Mouse (Mus musculus): ENCODE measurements at regions not wholly inside any gene's neighbourhood (a gene's known extent, or its start where the extent isn't known, plus 50 kb on each side); places are given as distances from the start of the nearest gene placed in this dataset.

DNA sequence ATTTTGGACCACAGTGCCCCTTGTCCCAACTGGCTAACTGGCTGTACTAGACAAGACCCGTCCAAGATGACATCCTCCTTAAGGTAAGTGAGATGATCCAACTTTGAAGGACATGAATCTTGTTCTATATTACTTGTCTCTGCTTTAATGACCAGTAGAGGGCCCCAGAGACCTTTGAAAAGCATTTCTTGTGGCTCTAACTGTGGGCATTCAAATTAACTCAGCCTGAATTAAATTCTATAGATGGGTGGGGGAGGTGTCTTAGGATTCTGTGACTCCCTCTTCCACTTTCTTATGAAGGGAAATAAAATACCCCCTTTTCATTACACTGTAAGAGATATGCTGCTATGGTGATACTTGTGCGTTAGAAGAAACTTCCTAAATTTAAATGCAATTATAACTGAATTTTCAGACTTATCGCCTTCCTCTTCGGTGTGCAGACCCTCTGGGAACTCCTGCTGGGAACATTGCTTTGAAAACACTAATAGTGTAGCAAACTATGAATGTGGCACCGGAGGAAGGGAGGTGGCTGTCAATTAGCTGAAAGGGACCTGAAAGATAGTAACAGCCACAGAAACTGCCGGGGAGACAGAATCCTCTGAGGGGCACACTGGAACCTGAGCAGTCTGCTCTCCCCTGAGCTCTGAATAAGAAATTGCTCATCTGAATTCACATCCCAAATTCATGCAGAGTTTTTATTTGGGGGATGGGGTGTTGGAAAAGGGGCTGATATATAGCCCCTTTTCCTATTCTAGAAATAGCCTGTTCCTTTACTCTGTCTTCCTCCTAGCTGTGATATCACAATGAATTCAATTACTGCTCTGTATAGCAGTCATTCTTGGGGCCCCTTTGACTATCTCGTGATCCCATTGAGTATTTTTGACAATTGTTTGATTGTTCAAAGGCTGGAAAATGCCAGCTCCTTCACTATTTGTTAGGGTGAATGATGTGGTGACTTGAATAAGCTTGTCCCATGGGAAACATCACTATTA lies 179.9 kb upstream of the A1bg start:
- Histone ChIP-seq H3K36me3 (no peaks in the 10 kb centered on the region), H3K4me3 (no peak overlapping the region), H3K27ac (no peak overlapping the region), H3K9me3 (replicated peaks) (no peaks in the 10 kb centered on the region), H3K27me3 (ENCODE audit: low read depth, poor library complexity, severe bottlenecking) (no peaks in the 10 kb centered on the region), H3K4me1 (peaks cover 4% of the 10 kb centered on the region; the same call in 1 of the 2 replicates)
- 56% methylated on average over 7 of the region's 7 CpGs for WGBS
- DNase-seq (ENCODE audit: low spot score), result peak; percentile 31

DNA sequence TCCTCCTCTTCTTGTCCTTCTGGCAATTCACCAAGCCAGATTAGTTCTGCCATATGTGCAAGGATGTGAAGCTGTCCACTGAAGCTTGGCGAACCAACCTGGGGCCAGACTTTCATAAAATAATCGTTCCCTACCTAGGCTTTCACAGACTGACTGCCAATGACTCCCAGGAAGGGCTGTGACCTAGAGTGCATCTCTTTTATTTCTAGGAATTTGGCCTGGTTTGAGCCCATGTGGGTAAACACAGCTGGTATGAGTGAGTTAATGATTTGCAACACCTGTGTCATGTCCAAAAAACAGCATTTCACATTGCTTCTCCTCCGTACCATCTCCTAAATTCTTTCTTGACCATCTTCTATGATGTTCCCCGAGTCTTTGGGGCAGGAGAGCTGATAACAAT lies 178.0 kb upstream of the A1bg start:
- Histone ChIP-seq H3K4me1 (peaks cover 4% of the 10 kb centered on the region; the same call in 1 of the 2 replicates), H3K36me3 (no peaks in the 10 kb centered on the region), H3K9me3 (replicated peaks) (no peaks in the 10 kb centered on the region), H3K27ac (no peak overlapping the region), H3K4me3 (no peak overlapping the region), H3K27me3 (ENCODE audit: low read depth, poor library complexity, severe bottlenecking) (no peaks in the 10 kb centered on the region)
- DNase-seq (ENCODE audit: low spot score), result no peak
- WGBS, result 87% methylated on average over 4 of the region's 4 CpGs

DNA sequence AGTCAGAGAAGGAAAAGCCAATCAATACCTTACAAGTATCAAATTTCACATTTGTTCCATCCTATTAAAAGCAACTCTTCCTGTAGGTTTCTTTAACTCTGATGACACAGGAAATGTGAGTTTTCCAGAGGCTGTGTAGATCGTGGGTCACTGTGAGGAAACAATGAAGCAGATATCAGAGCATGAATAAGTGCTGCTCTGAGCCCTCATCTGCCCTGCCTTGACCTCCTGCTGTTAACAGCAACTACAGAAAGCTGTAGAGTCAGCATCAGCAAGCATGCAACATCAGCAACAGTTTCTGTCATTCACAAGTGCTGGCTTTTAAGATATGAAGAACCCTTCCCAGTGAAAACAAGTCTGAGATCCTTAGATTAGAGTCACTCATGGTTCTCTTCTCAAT lies 176.2 kb upstream of the A1bg start:
- no peak for DNase-seq (ENCODE audit: low spot score)
- H3K4me3 ChIP-seq, result no peak overlapping the region
- no peak overlapping the region for H3K27ac ChIP-seq
- no peaks in the 10 kb centered on the region for H3K9me3 ChIP-seq (replicated peaks)
- H3K27me3 ChIP-seq (ENCODE audit: low read depth, poor library complexity, severe bottlenecking), result no peaks in the 10 kb centered on the region
- peaks cover 4% of the 10 kb centered on the region; the same call in 1 of the 2 replicates for H3K4me1 ChIP-seq
- no peaks in the 10 kb centered on the region for H3K36me3 ChIP-seq
- 48% methylated on average over 1 of the region's 1 CpGs for WGBS

DNA sequence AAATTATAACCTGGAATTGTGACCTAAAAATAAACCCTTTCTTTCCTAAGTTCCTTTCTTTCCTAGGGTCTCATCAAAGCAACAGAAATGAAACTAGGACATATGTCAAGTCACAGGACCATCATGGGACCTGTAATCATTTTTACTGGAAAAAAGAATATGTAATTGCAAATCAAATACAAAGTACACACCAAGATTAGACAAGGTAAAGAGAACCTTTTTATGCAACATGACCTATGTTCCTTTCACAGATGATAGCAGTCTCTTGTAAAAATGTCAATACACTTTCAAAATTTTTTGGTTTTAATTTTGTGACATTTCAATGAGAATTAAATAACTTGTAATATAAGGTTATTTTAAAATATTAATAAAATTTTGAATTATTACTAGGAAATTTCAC lies 175.7 kb upstream of the A1bg start:
- Histone ChIP-seq H3K27me3 (ENCODE audit: low read depth, poor library complexity, severe bottlenecking) (no peaks in the 10 kb centered on the region), H3K4me1 (peaks cover 4% of the 10 kb centered on the region; the same call in 1 of the 2 replicates), H3K9me3 (replicated peaks) (no peaks in the 10 kb centered on the region), H3K27ac (no peak overlapping the region), H3K36me3 (no peaks in the 10 kb centered on the region), H3K4me3 (no peak overlapping the region)
- DNase-seq (ENCODE audit: low spot score), result no peak

DNA sequence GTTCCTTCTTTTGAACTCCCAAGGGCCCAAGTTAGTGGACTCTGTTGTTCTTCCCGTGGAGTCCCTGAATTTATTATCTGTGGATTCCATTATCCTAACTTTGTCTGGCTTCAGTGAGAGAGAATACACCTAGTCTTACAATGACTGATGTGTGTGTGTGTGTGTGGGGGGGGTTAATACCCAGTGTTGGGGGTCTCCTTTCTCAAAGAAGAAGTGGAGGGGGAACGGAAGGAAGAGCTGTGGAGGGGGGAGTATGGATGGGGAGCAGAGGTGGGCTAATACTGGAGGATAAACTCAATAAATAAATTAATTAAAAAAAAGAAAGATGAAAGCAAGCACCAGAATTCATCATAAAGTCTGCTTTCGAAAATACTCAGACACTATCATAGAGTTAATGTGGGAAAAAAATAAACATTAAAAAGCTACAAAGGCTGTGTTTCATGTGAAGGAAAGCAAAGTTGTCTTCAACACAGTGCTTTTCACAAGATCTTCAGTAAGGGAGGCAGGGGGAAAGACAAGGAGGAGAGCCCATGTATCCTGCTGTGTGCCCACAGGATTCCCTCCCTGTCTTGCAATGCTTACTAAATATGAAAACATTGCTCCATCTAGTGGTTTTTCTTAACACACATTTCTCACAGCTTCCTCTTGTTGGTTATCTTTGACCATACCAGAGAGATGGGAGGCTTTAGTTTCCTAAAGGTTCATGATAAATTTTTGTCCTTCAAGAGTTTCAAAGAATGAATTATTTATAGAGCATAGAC lies 173.4 kb upstream of the A1bg start:
- DNase-seq (ENCODE audit: low spot score), result no peak
- WGBS, result 80% methylated on average over 3 of the region's 3 CpGs
- Histone ChIP-seq H3K27ac (no peak overlapping the region), H3K36me3 (no peaks in the 10 kb centered on the region), H3K4me3 (no peak overlapping the region), H3K4me1 (no peaks in the 10 kb centered on the region), H3K27me3 (ENCODE audit: low read depth, poor library complexity, severe bottlenecking) (no peaks in the 10 kb centered on the region), H3K9me3 (replicated peaks) (no peaks in the 10 kb centered on the region)

DNA sequence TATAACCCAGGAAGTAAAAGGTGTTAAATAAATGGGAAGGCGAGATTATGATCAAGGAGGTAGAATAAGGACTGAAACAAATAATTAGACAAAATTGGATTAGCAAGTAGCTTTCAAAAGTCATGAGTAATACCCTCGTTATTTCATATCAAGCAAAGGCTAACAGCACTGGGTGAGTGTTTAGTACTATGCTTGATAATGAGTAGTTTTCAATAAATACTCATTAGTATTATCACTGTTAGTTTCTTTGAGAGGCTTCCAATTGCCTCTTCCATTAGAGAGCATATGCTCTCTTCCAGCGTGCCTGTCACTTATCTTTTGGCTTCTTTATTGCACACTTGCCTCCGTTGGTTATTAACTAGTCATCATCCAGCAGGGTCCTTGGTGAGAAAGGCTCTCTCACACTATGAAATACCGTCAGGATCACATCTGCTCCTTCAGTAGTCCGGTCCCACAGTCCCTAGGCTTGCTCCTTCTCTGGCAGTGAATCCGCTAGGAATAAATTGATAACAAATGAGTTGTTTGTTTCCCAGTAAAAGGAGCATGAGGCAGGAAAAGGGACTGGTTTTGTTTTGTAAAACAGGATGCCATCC lies 132.3 kb upstream of the A1bg start:
- H3K4me3 ChIP-seq, result no peak overlapping the region
- no peak overlapping the region for H3K27ac ChIP-seq
- WGBS, result 71% methylated on average over 7 of the region's 7 CpGs
- no peaks in the 10 kb centered on the region for H3K9me3 ChIP-seq (replicated peaks)
- no peak for DNase-seq (ENCODE audit: low spot score)
- H3K4me1 ChIP-seq, result no peaks in the 10 kb centered on the region
- H3K27me3 ChIP-seq (ENCODE audit: low read depth, poor library complexity, severe bottlenecking), result no peaks in the 10 kb centered on the region
- H3K36me3 ChIP-seq, result no peaks in the 10 kb centered on the region

DNA sequence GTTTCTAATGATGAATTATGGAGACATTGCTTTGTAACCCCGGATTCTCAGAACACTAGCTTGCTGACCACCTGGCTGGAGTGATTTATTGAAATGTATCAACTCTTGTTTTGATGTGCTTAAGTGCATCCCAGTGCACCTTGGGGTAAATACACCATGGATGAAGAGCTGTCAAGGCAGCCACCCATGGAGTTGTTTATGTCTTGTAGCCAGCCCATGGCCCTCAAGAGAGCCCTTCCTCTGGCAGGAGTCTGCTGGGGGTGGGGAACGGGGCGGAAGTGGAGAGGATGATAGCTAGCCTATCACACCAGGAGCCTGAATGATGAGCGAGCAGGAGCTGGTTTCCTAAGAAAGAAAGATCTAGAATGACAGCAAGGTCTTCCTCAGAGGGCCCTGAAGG lies 128.6 kb upstream of the A1bg start:
- 67% methylated on average over 4 of the region's 4 CpGs for WGBS
- H3K4me1 ChIP-seq, result no peaks in the 10 kb centered on the region
- H3K36me3 ChIP-seq, result no peaks in the 10 kb centered on the region
- no peaks in the 10 kb centered on the region for H3K27me3 ChIP-seq (ENCODE audit: low read depth, poor library complexity, severe bottlenecking)
- no peak overlapping the region for H3K4me3 ChIP-seq
- H3K27ac ChIP-seq, result no peak overlapping the region
- DNase-seq (ENCODE audit: low spot score), result no peak
- no peaks in the 10 kb centered on the region for H3K9me3 ChIP-seq (replicated peaks)

DNA sequence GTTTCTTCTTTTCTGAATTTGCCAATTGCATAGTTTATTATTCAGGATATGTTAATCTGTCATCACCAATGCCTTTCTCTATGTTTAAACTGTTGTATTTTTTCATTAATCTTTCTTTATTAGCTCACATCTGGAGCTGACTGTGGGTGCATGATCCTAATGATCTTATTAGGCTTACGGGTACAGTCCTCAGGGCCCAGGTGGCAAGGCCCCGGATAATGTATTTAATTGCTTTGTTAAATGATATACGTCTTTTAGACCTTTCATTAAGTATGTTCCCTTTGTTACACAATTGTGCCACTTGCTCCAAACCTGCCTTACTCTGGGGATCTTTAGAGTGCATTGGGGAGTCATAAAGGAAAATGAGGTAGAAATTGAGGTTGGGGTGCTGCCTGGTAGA lies 86.7 kb upstream of the A1bg start:
- Histone ChIP-seq H3K4me1 (peaks cover 5% of the 10 kb centered on the region), H3K36me3 (no peaks in the 10 kb centered on the region), H3K4me3 (no peak overlapping the region), H3K9me3 (replicated peaks) (no peaks in the 10 kb centered on the region), H3K27me3 (ENCODE audit: low read depth, poor library complexity, severe bottlenecking) (no peaks in the 10 kb centered on the region), H3K27ac (no peak overlapping the region)
- WGBS, result 53% methylated on average over 3 of the region's 3 CpGs
- DNase-seq (ENCODE audit: low spot score), result no peak

GRCm38 (mm10) chr15:61007461-61008059 lies 84.7 kb upstream of the A1bg start:
- Histone ChIP-seq H3K4me1 (peaks cover 5% of the 10 kb centered on the region), H3K27me3 (ENCODE audit: low read depth, poor library complexity, severe bottlenecking) (no peaks in the 10 kb centered on the region), H3K4me3 (no peak overlapping the region), H3K27ac (no peak overlapping the region), H3K36me3 (no peaks in the 10 kb centered on the region), H3K9me3 (replicated peaks) (no peaks in the 10 kb centered on the region)
- 81% methylated on average over 3 of the region's 3 CpGs for WGBS
- DNase-seq (ENCODE audit: low spot score), result no peak

GRCm38 (mm10) chr15:61006608-61007007 lies 83.8 kb upstream of the A1bg start:
- Histone ChIP-seq H3K4me3 (no peak overlapping the region), H3K9me3 (replicated peaks) (no peaks in the 10 kb centered on the region), H3K36me3 (no peaks in the 10 kb centered on the region), H3K27me3 (ENCODE audit: low read depth, poor library complexity, severe bottlenecking) (no peaks in the 10 kb centered on the region), H3K27ac (no peak overlapping the region), H3K4me1 (peaks cover 5% of the 10 kb centered on the region)
- DNase-seq (ENCODE audit: low spot score), result no peak
- 82% methylated on average over 4 of the region's 4 CpGs for WGBS

DNA sequence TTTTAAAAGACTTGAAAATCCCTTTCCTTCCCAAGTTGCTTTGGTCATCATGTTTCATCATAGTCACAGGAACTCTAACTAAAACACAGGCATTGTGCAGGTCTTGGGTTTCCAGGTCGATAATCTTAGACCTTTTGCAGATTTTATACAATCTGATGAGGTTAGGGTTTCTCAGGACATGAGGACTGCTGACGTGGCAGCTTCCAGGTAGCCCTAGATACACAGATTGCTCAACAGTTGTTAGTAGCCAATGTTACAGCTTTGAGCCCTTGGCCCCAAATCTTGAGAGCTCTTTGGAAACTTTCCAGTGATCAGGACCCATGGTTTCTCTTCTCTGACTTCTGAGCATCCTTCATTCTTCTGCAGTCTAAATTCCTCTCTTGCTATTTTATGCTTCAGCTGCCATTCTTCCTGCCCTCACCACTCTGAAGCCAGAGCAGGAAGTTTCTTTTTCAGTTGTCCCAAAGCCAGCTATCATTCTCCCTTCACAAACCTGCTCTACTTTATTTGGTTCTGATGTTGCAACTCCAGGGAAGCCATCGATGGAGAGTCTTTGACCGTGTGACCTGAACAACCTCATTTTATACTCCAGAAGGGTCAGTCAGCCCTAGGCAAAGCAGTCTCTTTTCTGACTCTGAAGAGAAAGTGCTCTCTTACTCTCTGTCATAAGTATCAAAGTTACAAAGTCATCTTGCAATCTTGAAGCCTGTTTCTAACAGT lies 71.3 kb upstream of the A1bg start:
- no peaks in the 10 kb centered on the region for H3K27me3 ChIP-seq (ENCODE audit: low read depth, poor library complexity, severe bottlenecking)
- WGBS, result 90% methylated on average over 4 of the region's 4 CpGs
- no peaks in the 10 kb centered on the region for H3K9me3 ChIP-seq (replicated peaks)
- no peaks in the 10 kb centered on the region for H3K4me1 ChIP-seq
- no peak overlapping the region for H3K4me3 ChIP-seq
- no peak for DNase-seq (ENCODE audit: low spot score)
- no peaks in the 10 kb centered on the region for H3K36me3 ChIP-seq
- H3K27ac ChIP-seq, result no peak overlapping the region

- Histone ChIP-seq H3K9me3 (replicated peaks) (no peaks in the 10 kb centered on the region), H3K36me3 (no peaks in the 10 kb centered on the region), H3K4me1 (no peaks in the 10 kb centered on the region), H3K4me3 (no peak overlapping the region), H3K27me3 (ENCODE audit: low read depth, poor library complexity, severe bottlenecking) (no peaks in the 10 kb centered on the region), H3K27ac (no peak overlapping the region)
- WGBS, result 87% methylated on average over 2 of the region's 2 CpGs
- DNase-seq (ENCODE audit: low spot score), result no peak
These were observed 70.6 kb upstream of the A1bg start for GRCm38 (mm10) chr15:60993394-60993793.
